34 mouse cellular contexts compared by ENCODE assay signal in the genomic region with DNA sequence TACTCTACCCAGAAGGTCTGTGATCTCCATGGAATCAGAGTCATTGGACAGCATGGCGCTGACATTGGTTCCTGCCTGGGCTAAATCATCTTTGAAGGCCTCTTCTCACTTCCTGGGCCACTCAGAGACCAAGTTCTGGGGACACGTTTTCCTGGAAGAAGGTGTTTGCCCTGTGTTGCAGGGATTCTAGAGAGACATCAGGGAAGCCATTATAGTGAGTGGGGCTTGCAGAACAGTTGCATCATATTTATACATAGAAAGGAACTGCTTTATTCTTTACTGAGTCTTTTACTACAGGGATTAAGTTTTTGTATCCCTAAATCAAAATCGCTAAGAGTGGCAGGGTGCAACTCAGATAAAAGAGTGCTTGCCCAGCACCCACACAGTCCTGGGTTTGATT. TPM values are rescaled to one million over a fixed set of nuclear protein-coding genes. Genes with fewer than 3 reads are reported as not detected.
"Had no signal": no experiment of that assay in that cellular context is flagged by ENCODE, and none has a peak within 500 bp of the region (broad histone marks: within the 10 kb centered on the region; RNA-seq: fewer than 3 reads in every experiment).

No protein-coding gene starts in this region.

- H3K4me2 ChIP-seq: heart, embryonic 11.5 days; heart, embryonic 12.5 days; heart, embryonic 13.5 days; heart, embryonic 15.5 days; hindbrain, embryonic 12.5 days; hindbrain, embryonic 13.5 days; hindbrain, embryonic 14.5 days; hindbrain, embryonic 15.5 days; intestine, embryonic 15.5 days; kidney, embryonic 15.5 days had no signal

- DNase-seq: heart, postnatal 14 days; heart, postnatal 36 days; heart, postnatal 4 days; kidney, adult 11 months; kidney, adult 18-20 months; kidney, adult 2 months; kidney, adult 8-10 months; kidney, adult 9 months; kidney, postnatal 10 days; kidney, postnatal 14 days; kidney, postnatal 25 days; kidney, postnatal 36 days; kidney, postnatal 4 days; layer of hippocampus, adult 9-11 months; layer of hippocampus, postnatal 36 days had no signal

- H3K4me3 ChIP-seq: heart, embryonic 10.5 days; heart, embryonic 12.5 days; heart, embryonic 13.5 days; heart, embryonic 15.5 days; hindbrain, embryonic 10.5 days; hindbrain, embryonic 12.5 days; hindbrain, embryonic 13.5 days; hindbrain, embryonic 15.5 days; intestine, embryonic 15.5 days; kidney, embryonic 15.5 days; layer of hippocampus, adult 2 months had no signal

- H3K36me3 ChIP-seq: heart, embryonic 10.5 days; heart, embryonic 12.5 days; heart, embryonic 13.5 days; heart, embryonic 15.5 days; hindbrain, embryonic 10.5 days; hindbrain, embryonic 12.5 days; hindbrain, embryonic 13.5 days; hindbrain, embryonic 15.5 days; intestine, embryonic 15.5 days; kidney, embryonic 15.5 days had no signal

- H3K27me3 ChIP-seq: heart, embryonic 12.5 days; heart, embryonic 13.5 days; heart, embryonic 15.5 days; hindbrain, embryonic 12.5 days; hindbrain, embryonic 13.5 days; hindbrain, embryonic 15.5 days; intestine, embryonic 15.5 days; kidney, embryonic 15.5 days had no signal

RNA-seq across cellular contexts. Expression of gene Siah3, which starts 37.1 kb away (rescaled TPM):
- total RNA-seq: heart, postnatal 25 days; heart, postnatal 36 days; hematopoietic stem cell, adult 5-6 weeks had no signal
- polyA plus RNA-seq: heart, embryonic 12.5 days; heart, embryonic 13.5 days; heart, embryonic 14.5 days; heart, embryonic 16.5 days; heart, postnatal 0 days; intestine, postnatal 0 days; kidney, adult 2 months had no signal
